ENCODE assay signal across 9 mouse cellular contexts in genomic region chr2:37925413-37926132, GRCm38 (mm10).
DNase-seq lines count a peak whose midpoint lies in the region; TF ChIP-seq lines count a peak whose summit lies in the region.
"Had no signal": no experiment of that assay in that cellular context is flagged by ENCODE, and none has a peak within 500 bp of the region (broad histone marks: within the 10 kb centered on the region; RNA-seq: fewer than 3 reads in every experiment).

No protein-coding gene starts in this region.

- no peaks in the 10 kb centered on the region for H3K36me3 ChIP-seq in thymus, adult 2 months (ENCODE audit: control insufficient read depth, insufficient read depth, low read length)
- H3K36me3 ChIP-seq: hindbrain, embryonic 15.5 days had no signal

- H3K4me1 ChIP-seq in thymus, adult 2 months (replicated peaks; ENCODE audit: control insufficient read depth, insufficient read depth, low read length) = no peaks in the 10 kb centered on the region

- intact Hi-C loops in heart, postnatal 14 days (cut with DNase I) = loop anchor here (2.0 to 10.0 kb wide), 2 partner anchors 451 to 729 kb away; no protein-coding TSS in a partner anchor

- no peak for TF ChIP-seq POLR2A in thymus, adult 2 months (IDR thresholded peaks at IDR 0.05; ENCODE audit: control insufficient read depth, extremely low read depth, insufficient read depth, low read length, poor library complexity)

- H3K27me3 ChIP-seq in thymus, adult 2 months (ENCODE audit: control insufficient read depth, insufficient read depth, low read length) = no peaks in the 10 kb centered on the region

- no peak for TF ChIP-seq CTCF in thymus, adult 2 months (IDR thresholded peaks at IDR 0.05; ENCODE audit: borderline replicate concordance, control insufficient read depth, extremely low read depth, insufficient read depth, low read length, poor library complexity)

- 63% methylated on average over 6 of the region's 6 CpGs for WGBS in thymus, adult 2 months

- H3K27ac ChIP-seq in thymus, adult 2 months (ENCODE audit: control insufficient read depth, insufficient read depth, low read length) = no peak overlapping the region
- H3K27ac ChIP-seq: hindbrain, embryonic 15.5 days had no signal

- no peak overlapping the region for H3K4me3 ChIP-seq in thymus, adult 2 months (ENCODE audit: control insufficient read depth, insufficient read depth, low read length)
- H3K4me3 ChIP-seq: hindbrain, embryonic 15.5 days had no signal

- peak; percentile 40 for DNase-seq in heart, adult 8-10 months (ENCODE audit: low spot score)
- DNase-seq in heart, adult 9 months (ENCODE audit: low spot score in 2 of 2) = no peak
- DNase-seq in thymus, adult 2 months = peak; percentile 15
- no peak for DNase-seq in thymus, postnatal 0 days (ENCODE audit: low spot score)
- DNase-seq in cerebellum, postnatal 14 days = peak; percentile 74 to 84
- DNase-seq in heart, postnatal 14 days = peak; percentile 37 to 64
- DNase-seq in lung, postnatal 36 days = peak; percentile 73
- no peak for DNase-seq in thymus, adult 18-20 months

Comparison
In these comparisons a context has a peak if more than half of its experiments do, and no peak if none do; other contexts are left out.
1. DNase-seq: peak in heart, adult 8-10 months (single experiment), thymus, adult 2 months (single experiment), cerebellum, postnatal 14 days (2 of 2), heart, postnatal 14 days (2 of 2) and lung, postnatal 36 days (single experiment); none in heart, adult 9 months (0 of 2), thymus, postnatal 0 days (single experiment) and thymus, adult 18-20 months (0 of 2).